Mouse (Mus musculus) embryonic fibroblast, embryonic 13.5 days (primary cell): Measurements from ENCODE around the gene Ndufv2. TPM values are rescaled to one million over a fixed set of nuclear protein-coding genes. Genes with fewer than 3 reads are reported as not detected.

Experiments
- H3K27ac ChIP-seq: 2 replicates; pipeline ENCODE4 v1.5.1; 2012; ENCODE audit warnings: low read length, control low read depth, inconsistent platforms; ENCODE audit not compliant: insufficient read depth
- H3K4me1 ChIP-seq: 2 replicates; pipeline ENCODE4 v1.6.1; 2011; ENCODE audit warnings: low read length; ENCODE audit not compliant: control insufficient read depth, insufficient read depth
- H3K4me3 ChIP-seq: 2 replicates; pipeline ENCODE4 v1.5.1; 2011; ENCODE audit warnings: mild to moderate bottlenecking, control low read depth, low read length; ENCODE audit not compliant: insufficient read depth
- CTCF ChIP-seq: IDR thresholded peaks from 2 replicates; pipeline ENCODE4 v1.5.1; 2011; ENCODE audit warnings: mild to moderate bottlenecking, control low read depth, low read length, moderate library complexity, borderline replicate concordance; ENCODE audit not compliant: insufficient read depth
- POLR2A ChIP-seq: IDR thresholded peaks from 2 replicates; pipeline ENCODE4 v1.6.1; 2011; ENCODE audit warnings: low read depth, mild to moderate bottlenecking, control low read depth, low read length, moderate library complexity
- polyA plus RNA-seq: library from polyadenylated mRNA; stranded (reverse); fragments of >200 nt; gene quantifications from 2 replicates; pipeline ENCODE4 v1.2.4, GENCODE M21; 2011; ENCODE audit warnings: low read depth; ENCODE audit not compliant: missing spikeins, insufficient read length

The Ndufv2 gene
- polyA plus RNA-seq, result 159 and 199 TPM in 2 replicates

DNA sequence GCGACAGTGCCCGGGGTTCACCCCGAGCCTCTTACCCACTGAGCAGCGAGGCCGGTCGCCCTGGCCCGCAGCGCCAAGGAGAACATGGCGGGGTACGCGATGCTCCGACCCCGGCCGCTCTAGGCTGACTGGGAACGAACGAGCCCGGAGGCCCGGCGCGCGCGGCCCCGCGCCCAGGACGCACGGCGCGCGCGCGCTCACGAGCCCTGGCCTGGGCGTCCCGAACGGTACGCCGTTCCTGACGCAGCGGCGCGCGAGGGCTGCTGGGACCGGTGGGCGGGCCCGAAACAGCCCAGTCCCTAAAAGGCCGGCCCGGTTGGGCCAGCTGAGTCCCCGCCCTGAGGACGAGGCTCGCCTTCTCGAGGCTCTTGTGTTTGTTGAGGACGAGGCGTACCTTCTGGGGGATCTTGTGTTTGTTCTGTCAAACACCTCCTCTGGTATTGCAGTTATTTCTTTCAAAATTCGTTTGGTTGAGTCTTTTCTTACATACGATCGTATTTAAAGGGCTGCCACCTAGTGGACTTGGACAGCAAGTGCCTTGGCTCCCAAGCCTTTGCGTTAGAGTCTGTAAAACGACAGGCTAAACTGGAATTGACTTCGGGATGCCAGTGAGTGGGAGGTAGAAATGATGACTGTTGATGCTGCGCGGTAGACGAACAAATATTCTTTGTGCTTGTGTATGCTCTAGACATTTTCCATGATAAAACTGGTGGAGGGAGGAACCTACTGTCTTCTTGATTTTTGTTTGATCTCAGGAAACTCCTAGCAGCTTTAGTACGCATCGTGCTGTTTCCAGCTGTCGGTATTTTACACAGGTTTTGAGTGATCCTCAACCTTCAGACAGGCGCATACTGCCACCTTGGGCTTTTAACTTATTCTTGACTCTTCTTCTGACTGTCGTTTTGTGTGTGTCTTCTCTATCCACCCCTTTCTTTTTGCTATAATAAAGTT lies at the start of gene Ndufv2:
Gene Ndufv2, minus strand, starts transcription at position 180 of the 951 bp plus-strand sequence.
- Histone ChIP-seq H3K4me1 (peaks cover 4% of the 10 kb centered on the region), H3K4me3 (peak within 1 kb of the TSS; percentile 97), H3K27ac (peak within 1 kb of the TSS; percentile 88)
- TF ChIP-seq POLR2A, result peak; percentile 88
- peak; percentile 39; the same call in 1 of the 2 replicates for TF ChIP-seq CTCF

DNA sequence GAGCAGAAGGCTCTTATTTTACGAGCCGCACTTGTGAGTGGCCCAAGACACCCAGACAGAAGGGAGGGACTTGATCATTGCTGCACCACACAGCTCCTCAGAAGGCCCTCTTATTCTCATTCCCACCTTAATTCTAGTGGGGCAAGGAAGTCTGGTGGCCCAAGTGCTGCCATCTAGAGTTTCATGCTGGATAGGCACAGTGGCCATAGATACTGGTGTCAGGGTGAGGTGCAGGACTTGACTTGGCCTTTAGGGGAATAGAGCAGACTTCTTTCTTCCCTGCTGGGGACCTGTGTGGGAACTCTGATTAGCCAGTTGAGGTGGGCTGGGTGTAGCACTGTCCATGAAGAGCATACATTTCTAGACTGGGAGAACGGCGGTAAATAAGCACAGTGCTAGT lies 29.9 kb upstream of the Ndufv2 start:
- H3K4me3 ChIP-seq, result no peak overlapping the region
- TF ChIP-seq CTCF (no peak), POLR2A (no peak)
- H3K27ac ChIP-seq, result no peak overlapping the region
- no peaks in the 10 kb centered on the region for H3K4me1 ChIP-seq

DNA sequence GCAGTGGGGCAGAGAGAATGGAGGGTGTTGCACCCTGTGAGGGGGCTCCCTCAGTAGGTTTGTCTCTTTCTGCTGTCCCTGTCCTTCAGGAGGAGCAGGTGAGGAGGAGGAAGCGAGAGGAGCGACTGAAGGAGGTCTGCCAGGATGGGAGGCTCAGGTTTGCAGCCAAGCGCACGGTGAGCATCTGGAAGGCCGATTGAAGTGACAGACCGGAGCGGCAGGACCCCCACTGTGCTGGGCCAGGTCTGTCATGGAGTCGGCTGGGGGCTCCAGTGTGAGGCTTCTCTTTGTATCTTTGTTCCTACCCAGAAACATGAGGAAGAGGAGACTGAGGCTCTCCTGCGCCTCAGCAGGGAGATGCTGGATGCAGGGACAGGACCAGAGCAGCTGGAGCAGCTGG lies 29.0 kb upstream of the Ndufv2 start:
- H3K4me1 ChIP-seq, result no peaks in the 10 kb centered on the region
- H3K27ac ChIP-seq, result no peak overlapping the region
- no peak overlapping the region for H3K4me3 ChIP-seq
- TF ChIP-seq CTCF, result no peak
- TF ChIP-seq POLR2A, result no peak

DNA sequence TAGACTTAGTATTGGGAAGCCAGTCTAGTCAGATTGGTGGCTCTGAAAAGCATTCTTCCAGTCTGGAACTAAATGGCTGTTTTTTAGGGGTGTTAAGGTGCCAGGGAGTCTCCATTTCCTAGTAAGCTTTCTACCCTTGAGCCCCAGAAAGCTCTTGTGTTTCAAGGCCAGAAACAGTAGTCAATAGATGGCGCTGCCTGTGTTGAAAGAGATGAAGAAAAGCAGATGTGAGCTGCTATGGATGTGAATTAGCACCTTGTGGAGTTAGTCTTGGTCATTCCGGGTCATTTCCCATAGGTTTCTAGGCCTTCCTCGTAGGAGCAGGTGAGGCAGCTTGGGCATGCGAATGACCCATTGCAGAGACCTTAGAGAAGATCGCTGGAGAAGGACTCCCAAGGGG lies 23.9 kb upstream of the Ndufv2 start:
- H3K27ac ChIP-seq, result no peak overlapping the region
- no peak overlapping the region for H3K4me3 ChIP-seq
- TF ChIP-seq POLR2A, result no peak
- no peak for TF ChIP-seq CTCF
- H3K4me1 ChIP-seq, result peaks cover 2% of the 10 kb centered on the region; the same call in 1 of the 2 replicates

DNA sequence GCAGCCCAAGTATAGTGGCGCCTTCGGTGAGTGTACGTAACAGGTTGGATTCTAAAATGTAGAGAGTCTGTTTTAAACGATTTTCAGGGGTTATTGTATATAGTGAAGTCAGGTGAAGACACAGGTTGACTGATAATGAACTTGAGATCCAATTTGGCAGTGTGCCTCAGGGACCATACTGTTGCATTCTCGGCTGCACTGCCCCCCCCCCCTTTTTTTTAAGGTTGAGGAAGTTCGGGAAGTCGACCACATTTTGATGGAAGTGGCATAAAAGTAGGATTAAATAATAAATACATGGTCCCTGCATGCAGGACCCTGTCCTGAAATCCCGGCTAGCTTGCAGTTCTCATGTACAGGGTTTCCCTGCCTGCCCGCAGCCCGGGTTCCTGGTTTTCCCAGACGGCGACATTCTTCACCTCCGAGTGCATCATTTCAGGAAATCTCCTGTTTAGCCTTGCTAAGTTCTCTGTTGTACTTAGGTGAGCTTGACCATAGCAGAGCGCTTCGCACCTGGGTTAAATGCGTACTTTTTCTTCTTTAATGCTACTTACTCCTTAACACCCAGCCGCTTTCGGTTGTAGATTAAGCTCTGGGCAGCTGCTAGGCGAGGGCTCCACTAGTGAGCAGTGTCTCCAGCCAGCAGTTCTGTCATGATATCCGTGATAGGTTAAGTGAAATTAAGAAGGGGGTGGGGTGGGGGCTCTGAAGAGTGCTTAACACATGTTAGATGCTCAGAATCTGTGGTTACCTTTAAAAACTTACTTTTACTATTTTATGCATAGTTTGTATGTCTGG lies 22.7 kb upstream of the Ndufv2 start:
- no peak for TF ChIP-seq CTCF
- TF ChIP-seq POLR2A, result no peak
- Histone ChIP-seq H3K4me3 (peak overlapping the region; percentile 60), H3K27ac (peak overlapping the region; percentile 49), H3K4me1 (peaks cover 2% of the 10 kb centered on the region; the same call in 1 of the 2 replicates)

DNA sequence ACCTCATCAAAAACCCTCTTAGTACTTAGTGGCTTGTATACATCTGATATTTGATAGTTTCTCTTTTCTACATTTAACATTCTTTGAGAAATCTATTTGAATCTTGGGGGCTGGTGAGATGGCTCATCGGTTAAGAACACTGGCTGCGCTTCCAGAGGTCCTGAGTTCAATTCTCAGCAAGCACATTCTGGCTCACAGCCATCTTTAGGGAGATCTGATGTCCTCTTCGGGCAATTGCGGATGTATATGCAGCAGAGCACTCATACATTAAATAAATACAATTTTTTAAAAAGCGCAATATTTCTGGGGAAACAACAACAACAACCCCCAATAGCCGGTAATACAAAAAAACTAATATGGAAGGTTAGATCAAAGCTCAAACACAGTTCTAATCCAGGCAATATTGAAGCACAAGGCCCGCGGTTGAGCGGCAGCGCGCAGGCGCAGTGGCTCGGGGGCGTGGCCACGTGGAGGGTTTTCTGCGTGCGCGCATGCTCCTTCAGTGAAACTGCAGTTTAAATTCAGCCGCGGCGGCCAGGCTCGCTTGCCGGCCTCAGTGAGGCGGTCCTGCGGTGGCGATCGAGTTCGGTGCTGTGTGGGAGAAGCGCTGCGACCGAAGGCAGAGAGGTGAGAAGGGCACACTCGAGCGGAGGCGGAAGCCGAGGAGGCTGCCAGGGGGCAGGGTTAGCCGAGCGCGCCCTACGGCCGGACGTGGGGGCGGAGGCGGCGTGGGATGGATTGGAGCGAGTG lies 21.9 kb upstream of the Ndufv2 start, which contains the start of gene Ddx11:
Gene Ddx11, plus strand, starts transcription at position 455 of the 750 bp plus-strand sequence.
- Histone ChIP-seq H3K4me3 (peak within 1 kb of the TSS; percentile 60), H3K27ac (peak within 1 kb of the TSS; percentile 49), H3K4me1 (peaks cover 2% of the 10 kb centered on the region; the same call in 1 of the 2 replicates)
- TF ChIP-seq CTCF (no peak), POLR2A (peak; percentile 95)

DNA sequence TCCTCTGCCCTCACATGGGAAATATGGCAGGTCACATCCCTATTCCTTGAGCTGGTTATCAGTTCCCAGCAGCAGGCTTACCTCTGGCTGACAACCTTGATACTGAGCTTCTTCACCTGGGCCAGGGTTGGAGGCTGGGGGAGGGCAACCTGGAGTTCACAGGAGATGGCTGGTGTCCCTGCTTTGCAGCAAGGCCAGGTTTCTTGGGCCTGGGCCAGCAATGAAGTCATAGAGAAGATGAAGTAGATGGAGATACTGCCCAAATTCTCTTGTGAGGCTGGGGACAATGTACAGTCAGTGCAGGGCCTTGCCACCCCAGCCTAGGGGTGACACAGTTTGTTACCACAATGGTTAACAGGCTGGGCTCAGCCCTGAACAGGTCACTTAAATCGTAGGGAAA lies 19.3 kb upstream of the Ndufv2 start:
- peaks cover 2% of the 10 kb centered on the region; the same call in 1 of the 2 replicates for H3K4me1 ChIP-seq
- no peak for TF ChIP-seq POLR2A
- TF ChIP-seq CTCF, result no peak
- no peak overlapping the region for H3K27ac ChIP-seq
- H3K4me3 ChIP-seq, result no peak overlapping the region

DNA sequence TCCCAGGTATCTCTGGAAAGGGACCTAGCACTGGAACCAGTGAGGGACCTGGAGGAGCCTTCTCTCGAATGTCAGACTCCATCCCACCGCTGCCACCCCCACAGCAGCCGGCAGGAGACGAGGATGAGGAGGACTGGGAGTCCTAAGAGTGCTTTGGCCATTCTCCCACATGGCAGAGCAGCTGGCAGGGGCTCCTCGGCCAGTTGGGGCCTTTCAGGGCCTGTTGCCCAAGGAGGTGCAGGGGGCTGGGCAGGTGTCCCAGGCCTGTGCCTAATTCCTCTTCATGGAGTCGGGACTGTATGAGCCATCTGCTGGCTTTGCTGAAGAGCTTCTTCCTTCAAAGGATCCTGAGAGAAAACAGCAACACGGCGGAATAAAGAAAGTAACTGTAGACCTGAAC lies 17.6 kb upstream of the Ndufv2 start:
- H3K27ac ChIP-seq, result no peak overlapping the region
- H3K4me1 ChIP-seq, result no peaks in the 10 kb centered on the region
- TF ChIP-seq CTCF, result no peak
- TF ChIP-seq POLR2A, result no peak
- no peak overlapping the region for H3K4me3 ChIP-seq

DNA sequence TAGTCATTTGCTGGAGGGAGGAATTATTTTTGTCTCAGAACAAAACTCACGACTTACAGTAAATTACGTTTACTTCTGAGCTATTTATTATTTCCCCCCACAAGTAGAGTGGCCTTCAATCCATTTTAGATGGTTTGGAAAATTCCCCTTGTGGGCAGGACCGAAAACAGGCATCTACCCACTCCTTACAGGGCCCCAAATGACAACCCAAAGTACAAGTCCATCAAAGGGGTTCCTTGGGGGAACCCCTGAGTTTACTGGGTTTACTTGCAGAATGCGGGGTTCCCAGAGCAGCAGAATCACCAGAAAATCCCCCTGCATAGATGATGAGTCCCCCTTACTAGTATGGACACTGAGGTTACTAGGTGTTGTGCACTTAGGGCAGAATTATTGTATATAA lies 10.8 kb upstream of the Ndufv2 start:
- H3K4me3 ChIP-seq, result peak overlapping the region; percentile 68
- peaks cover 4% of the 10 kb centered on the region; the same call in 1 of the 2 replicates for H3K4me1 ChIP-seq
- TF ChIP-seq CTCF, result no peak
- no peak for TF ChIP-seq POLR2A
- H3K27ac ChIP-seq, result no peak overlapping the region; the same call in 1 of the 2 replicates
